In genomic region chr11:116330211-116330518, GRCm38 (mm10) we compare ENCODE assay signal across 11 mouse cellular contexts. TPM values are rescaled to one million over a fixed set of nuclear protein-coding genes. Genes with fewer than 3 reads are reported as not detected.
A peak's percentile ranks its signal among the peaks of the same experiment; 100 is the strongest.
DNase-seq lines count a peak whose midpoint lies in the region; ATAC-seq and TF ChIP-seq lines count a peak whose summit lies in the region.
"Had no signal": no experiment of that assay in that cellular context is flagged by ENCODE, and none has a peak within 500 bp of the region (broad histone marks: within the 10 kb centered on the region; RNA-seq: fewer than 3 reads in every experiment).

No protein-coding gene starts in this region.

- ATAC-seq in forebrain, postnatal 0 days = peak; percentile 25; the same call in 1 of the 2 replicates
- no peak for ATAC-seq in midbrain, embryonic 15.5 days (replicated peaks)
- ATAC-seq: inflammation-experienced regulatory T-cells, adult 6 months had no signal

- H3K36me3 ChIP-seq in forebrain, postnatal 0 days (ENCODE audit: insufficient read depth) = no peaks in the 10 kb centered on the region
- H3K36me3 ChIP-seq in midbrain, embryonic 15.5 days (replicated peaks) = no peaks in the 10 kb centered on the region

- TF ChIP-seq CTCF in cortical plate, adult 2 months (IDR thresholded peaks at IDR 0.05; ENCODE audit: extremely low read depth, insufficient read depth, low read length) = no peak
- no peak for TF ChIP-seq CTCF in forebrain, postnatal 0 days (IDR thresholded peaks at IDR 0.05; ENCODE audit: low read depth)

- peak overlapping the region; percentile 86; the same call in 1 of the 2 replicates for H3K27ac ChIP-seq in cortical plate, adult 2 months (ENCODE audit: insufficient read depth, low read length)
- H3K27ac ChIP-seq in forebrain, postnatal 0 days (ENCODE audit: low read depth, low read length) = peak overlapping the region; percentile 59
- peak overlapping the region; percentile 79 for H3K27ac ChIP-seq in midbrain, embryonic 15.5 days

- no peak overlapping the region for H3K4me3 ChIP-seq in cortical plate, adult 2 months (ENCODE audit: insufficient read depth, low read length)
- no peak overlapping the region for H3K4me3 ChIP-seq in forebrain, postnatal 0 days (ENCODE audit: low read depth, low read length)
- no peak overlapping the region for H3K4me3 ChIP-seq in midbrain, embryonic 15.5 days

- 32% methylated on average over 7 of the region's 7 CpGs for WGBS in forebrain, postnatal 0 days
- WGBS in midbrain, embryonic 15.5 days = 51% methylated on average over 7 of the region's 7 CpGs

- H3K9me3 ChIP-seq in forebrain, postnatal 0 days (ENCODE audit: low read length) = no peaks in the 10 kb centered on the region
- H3K9me3 ChIP-seq in midbrain, embryonic 15.5 days = no peaks in the 10 kb centered on the region

- peaks cover 5% of the 10 kb centered on the region; the same call in 1 of the 2 replicates for H3K27me3 ChIP-seq in forebrain, postnatal 0 days (ENCODE audit: insufficient read depth, low read length)
- H3K27me3 ChIP-seq in midbrain, embryonic 15.5 days (replicated peaks) = peaks cover 10% of the 10 kb centered on the region

- intact Hi-C loops in left cerebral cortex, postnatal 4 days (cut with DNase I) = no loop called here

- DNase-seq in left cerebral cortex, postnatal 4 days = peak; percentile 38
- no peak for DNase-seq in left cerebral cortex, adult 9 months (ENCODE audit: low spot score in 2 of 2)
- DNase-seq in forebrain, postnatal 0 days = no peak
- no peak for DNase-seq in spleen, postnatal 14 days (ENCODE audit: low spot score in 2 of 2)
- no peak for DNase-seq in cerebellum, postnatal 14 days
- DNase-seq: gastrocnemius, postnatal 25 days; right cerebral cortex, postnatal 25 days; thymus, adult 2 months had no signal

- H3K4me2 ChIP-seq in forebrain, postnatal 0 days (ENCODE audit: low read depth) = no peak overlapping the region
- H3K4me2 ChIP-seq in midbrain, embryonic 15.5 days = no peak overlapping the region

- H3K4me1 ChIP-seq in cortical plate, adult 2 months (ENCODE audit: control insufficient read depth, insufficient read depth, low read length) = no peaks in the 10 kb centered on the region
- 0 out of 2 replicates have a peak, but pooled peaks cover 5% of the 10 kb centered on the region for H3K4me1 ChIP-seq in forebrain, postnatal 0 days (ENCODE audit: insufficient read depth)
- H3K4me1 ChIP-seq in midbrain, embryonic 15.5 days = peaks cover 55% of the 10 kb centered on the region

- no peak for TF ChIP-seq POLR2A in cortical plate, adult 2 months (IDR thresholded peaks at IDR 0.05; ENCODE audit: extremely low read depth, insufficient read depth, low read length)

- 0 out of 2 replicates have a peak overlapping the region, but pooled peaks have one; percentile 11 for H3K9ac ChIP-seq in forebrain, postnatal 0 days
- no peak overlapping the region for H3K9ac ChIP-seq in midbrain, embryonic 15.5 days

RNA-seq across cellular contexts. Expression of gene Foxj1, which starts 5.0 kb away (rescaled TPM):
- total RNA-seq in left cerebral cortex, postnatal 4 days (2021) = 1 to 10 TPM; 6.6 to 9.3 TPM
- 4.2 and 6.6 TPM in 2 replicates for polyA plus RNA-seq in cortical plate, adult 2 months (2012; rRNA removed)
- total RNA-seq in forebrain, postnatal 0 days (2014; rRNA removed) = 24.8 and 37.6 TPM in 2 replicates
- polyA plus RNA-seq in forebrain, postnatal 0 days (2015; fragmentation: Nextera tagmentation; extraction: Ambion mirVana) = 15.7 and 19.9 TPM in 2 replicates
- 17.4 and 20.4 TPM in 2 replicates for polyA plus RNA-seq in midbrain, embryonic 15.5 days (2015; fragmentation: Nextera tagmentation; extraction: Ambion mirVana)
- polyA plus RNA-seq: inflammation-experienced regulatory T-cells, adult 6 months had no signal

RNA-seq across cellular contexts. Expression of gene Exoc7, which starts 23.1 kb away (rescaled TPM):
- total RNA-seq in left cerebral cortex, postnatal 4 days (2021) = 100 to 1,000 TPM; 112 to 117 TPM
- polyA plus RNA-seq in cortical plate, adult 2 months (2012; rRNA removed) = 91.3 and 95.8 TPM in 2 replicates
- 91.9 and 103 TPM in 2 replicates for total RNA-seq in forebrain, postnatal 0 days (2014; rRNA removed)
- polyA plus RNA-seq in forebrain, postnatal 0 days (2015; fragmentation: Nextera tagmentation; extraction: Ambion mirVana) = 133 and 144 TPM in 2 replicates
- polyA plus RNA-seq in midbrain, embryonic 15.5 days (2015; fragmentation: Nextera tagmentation; extraction: Ambion mirVana) = 109 and 110 TPM in 2 replicates

RNA-seq across cellular contexts. Expression of gene Galr2, which starts 49.4 kb away (rescaled TPM):
- total RNA-seq in left cerebral cortex, postnatal 4 days (2021) = under 1 TPM; 0.18 to 0.20 TPM
- not detected in 2 replicates for polyA plus RNA-seq in cortical plate, adult 2 months (2012; rRNA removed)
- not detected in 2 replicates for total RNA-seq in forebrain, postnatal 0 days (2014; rRNA removed)
- polyA plus RNA-seq in forebrain, postnatal 0 days (2015; fragmentation: Nextera tagmentation; extraction: Ambion mirVana) = 0.20 and 0.36 TPM in 2 replicates
- 0.45 and 0.57 TPM in 2 replicates for polyA plus RNA-seq in midbrain, embryonic 15.5 days (2015; fragmentation: Nextera tagmentation; extraction: Ambion mirVana)
- polyA plus RNA-seq: inflammation-experienced regulatory T-cells, adult 6 months had no signal

RNA-seq across cellular contexts. Expression of gene Srp68, which starts 56.1 kb away (rescaled TPM):
- 10 to 100 TPM; 53.2 to 57.1 TPM for total RNA-seq in left cerebral cortex, postnatal 4 days (2021)
- polyA plus RNA-seq in cortical plate, adult 2 months (2012; rRNA removed) = 63.4 TPM in 2 replicates
- total RNA-seq in forebrain, postnatal 0 days (2014; rRNA removed) = 18.5 and 24.5 TPM in 2 replicates
- 42.4 and 51.3 TPM in 2 replicates for polyA plus RNA-seq in forebrain, postnatal 0 days (2015; fragmentation: Nextera tagmentation; extraction: Ambion mirVana)
- polyA plus RNA-seq in midbrain, embryonic 15.5 days (2015; fragmentation: Nextera tagmentation; extraction: Ambion mirVana) = 62.4 and 63.5 TPM in 2 replicates
